Mouse (Mus musculus) left cerebral cortex, adult 2 months (tissue): ENCODE data around the gene Hist1h4c. TPM values are rescaled to one million over a fixed set of nuclear protein-coding genes. Genes with fewer than 3 reads are reported as not detected.
"Not testable (repeated sequence)": the region's sequence is repeated elsewhere in the genome, so short reads cannot be mapped to it uniquely, and the experiment has no call there.

Experiments used
- DNase-seq, 2 experiments: peaks; one replicate each; pipeline ENCODE4 v3.0.0; 2021 to 2022; ENCODE audit warnings: low spot score in 2 of 2, mixed read lengths in 1 of 2; ENCODE audit errors: extremely low spot score in 1 of 2
- H3K27ac ChIP-seq: fragments of 200-600 bp; 2 replicates; pipeline ENCODE4 v1.8.1; 2022
- H3K4me3 ChIP-seq: fragments of 200-600 bp; 2 replicates; pipeline ENCODE4 v1.8.1; 2022
- CTCF ChIP-seq: fragments of 200-600 bp; IDR thresholded peaks from 2 replicates; pipeline ENCODE4 v1.8.1; 2022; ENCODE audit warnings: antibody characterized with exemption, mild to moderate bottlenecking, moderate library complexity
- intact Hi-C: fragments of 180-260 bp; cut with DNase I; formaldehyde crosslinking; loops from one replicate; pipeline ENCODE4 v1.15.1; 2025
- total RNA-seq, 2 experiments: library from RNA; stranded (reverse); gene quantifications; 2 replicates each; pipeline ENCODE4 v1.2.3; 2021

Hist1h4c gene
- total RNA-seq, 2 experiments from 2014 or later = 103 TPM

- Histone ChIP-seq H3K4me3 (no peak overlapping the region), H3K27ac (no peak overlapping the region)
- no peak for TF ChIP-seq CTCF
- no peak for DNase-seq
- intact Hi-C loops = loop anchor here (10.0 kb wide), 2 partner anchors 255 to 1865 kb away; no protein-coding TSS in a partner anchor
These were observed 8.8 kb downstream of the Hist1h4c start for GRCm38 (mm10) chr13:23689459-23689858.

- no peak for TF ChIP-seq CTCF
- Histone ChIP-seq H3K27ac (no peak overlapping the region), H3K4me3 (no peak overlapping the region)
- intact Hi-C loops = loop anchor here (10.0 kb wide), 2 partner anchors 254 to 1864 kb away; no protein-coding TSS in a partner anchor
- no peak for DNase-seq
These were observed 9.3 kb downstream of the Hist1h4c start for GRCm38 (mm10) chr13:23688956-23689355.

- Histone ChIP-seq H3K4me3 (no peak overlapping the region), H3K27ac (no peak overlapping the region)
- intact Hi-C loops = loop anchor here (10.0 kb wide), 2 partner anchors 253 to 1863 kb away; no protein-coding TSS in a partner anchor
- no peak for DNase-seq
- TF ChIP-seq CTCF = no peak
These were observed 10.3 kb downstream of the Hist1h4c start for GRCm38 (mm10) chr13:23687907-23688306.

- H3K4me3 ChIP-seq = no peak overlapping the region
- no peak overlapping the region for H3K27ac ChIP-seq
- intact Hi-C loops = loop anchor here (10.0 kb wide), 2 partner anchors 252 to 1862 kb away; no protein-coding TSS in a partner anchor
- no peak for TF ChIP-seq CTCF
- no peak for DNase-seq
These were observed 11.1 kb downstream of the Hist1h4c start for GRCm38 (mm10) chr13:23687181-23687580.

GRCm38 (mm10) chr13:23685966-23686365 lies 12.3 kb downstream of the Hist1h4c start:
- Histone ChIP-seq H3K27ac (no peak overlapping the region), H3K4me3 (peak overlapping the region; percentile 21; the same call in 1 of the 2 replicates)
- DNase-seq = no peak
- intact Hi-C loops = loop anchor here (1.0 to 10.0 kb wide), 4 partner anchors 12 to 1861 kb away; partner anchors contain the start of gene Hist1h4c
- no peak for TF ChIP-seq CTCF

GRCm38 (mm10) chr13:23685121-23685861 lies 13.0 kb downstream of the Hist1h4c start:
- Histone ChIP-seq H3K27ac (peak overlapping the region; percentile 90), H3K4me3 (peak overlapping the region; percentile 57)
- intact Hi-C loops = loop anchor here (1.0 to 10.0 kb wide), 4 partner anchors 13 to 1860 kb away; partner anchors contain the start of gene Hist1h4c
- no peak for TF ChIP-seq CTCF
- no peak for DNase-seq

- Histone ChIP-seq H3K27ac (peak overlapping the region; percentile 90), H3K4me3 (peak overlapping the region; percentile 57)
- intact Hi-C loops = loop anchor here (1.0 to 10.0 kb wide), 6 partner anchors 63 to 1967 kb away; partner anchors contain the start of genes Hist1h2af, Hist1h2ai, Hist1h2be and Hist1h2bl
- DNase-seq = not testable (repeated sequence)
These were observed 13.8 kb downstream of the Hist1h4c start for GRCm38 (mm10) chr13:23684295-23684945.

- DNase-seq = peak; percentile 73 to 82
These were observed 14.4 kb downstream of the Hist1h4c start, which contains the start of the genes Hist1h2ac and Hist1h2bc for GRCm38 (mm10) chr13:23683755-23684281. Gene Hist1h2ac (minus strand): TSS chr13:23683948. Gene Hist1h2bc (plus strand): TSS chr13:23684199.

GRCm38 (mm10) chr13:23682947-23683754 lies 15.1 kb downstream of the Hist1h4c start:
- Histone ChIP-seq H3K27ac (peak overlapping the region; percentile 69), H3K4me3 (peak overlapping the region; percentile 55)
- intact Hi-C loops = loop anchor here (5.0 to 10.0 kb wide), 4 partner anchors 151 to 1966 kb away; partner anchors contain the start of genes Hist1h2af, Hist1h2ai, Hist1h2bl and Hist1h3h
- DNase-seq = not testable (repeated sequence)

More at GRCm38 (mm10) chr13:23683755-23684281, 14.4 kb downstream of the Hist1h4c start, which contains the start of the genes Hist1h2ac and Hist1h2bc:
- H3K4me3 ChIP-seq = peak within 1 kb of the TSS; percentile 57
- peak within 1 kb of the TSS; percentile 90 for H3K27ac ChIP-seq
- intact Hi-C loops = loop anchor here (1.0 to 10.0 kb wide), 6 partner anchors 63 to 1967 kb away; partner anchors contain the start of genes Hist1h2af, Hist1h2ai, Hist1h2be and Hist1h2bl
- no peak for TF ChIP-seq CTCF

GRCm38 (mm10) chr13:23682623-23682946 lies 15.7 kb downstream of the Hist1h4c start:
- TF ChIP-seq CTCF = no peak
- H3K27ac ChIP-seq = no peak overlapping the region
- DNase-seq = no peak
- no peak overlapping the region for H3K4me3 ChIP-seq
- intact Hi-C loops = loop anchor here (5.0 to 10.0 kb wide), 4 partner anchors 150 to 1965 kb away; partner anchors contain the start of genes Hist1h2af, Hist1h2ai, Hist1h2bl and Hist1h3h
